Mouse (Mus musculus) heart, embryonic 15.5 days (tissue): ENCODE data around the gene Ints1. TPM values are rescaled to one million over a fixed set of nuclear protein-coding genes. Genes with fewer than 3 reads are reported as not detected.
"Not testable (repeated sequence)": the region's sequence is repeated elsewhere in the genome, so short reads cannot be mapped to it uniquely, and the experiment has no call there.

ENCODE experiments used
- ATAC-seq: fragments of 200-750 bp; cut with Nextera tagmentation; replicated peaks from 2 replicates; pipeline ENCODE4 v1.8.0; 2017; ENCODE audit warnings: low read depth, moderate TSS enrichment; ENCODE audit not compliant: insufficient number of reproducible peaks, insufficient read depth, low FRiP score
- H3K27ac ChIP-seq: fragments of 300-500 bp; sonication (generic); 2 replicates; pipeline ENCODE4 v1.5.1; 2015; ENCODE audit warnings: mild to moderate bottlenecking, inconsistent platforms
- H3K27me3 ChIP-seq: fragments of 300-500 bp; sonication (generic); 2 replicates; pipeline ENCODE4 v1.6.1; 2015; ENCODE audit warnings: inconsistent platforms
- H3K36me3 ChIP-seq: fragments of 300-500 bp; sonication (generic); 2 replicates; pipeline ENCODE4 v1.6.1; 2015; ENCODE audit warnings: mild to moderate bottlenecking, inconsistent platforms
- H3K4me1 ChIP-seq: fragments of 300-500 bp; sonication (generic); replicated peaks from 2 replicates; pipeline ENCODE4 v1.6.1; 2015; ENCODE audit warnings: inconsistent platforms
- H3K4me2 ChIP-seq: fragments of 300-500 bp; sonication (generic); 2 replicates; pipeline ENCODE4 v1.6.1; 2015; ENCODE audit warnings: inconsistent platforms, mild to moderate bottlenecking, moderate library complexity
- H3K4me3 ChIP-seq: fragments of 300-500 bp; sonication (generic); 2 replicates; pipeline ENCODE4 v1.5.1; 2015; ENCODE audit warnings: mild to moderate bottlenecking, inconsistent platforms
- H3K9ac ChIP-seq: fragments of 300-500 bp; sonication (generic); 2 replicates; pipeline ENCODE4 v1.6.1; 2015; ENCODE audit warnings: mild to moderate bottlenecking, inconsistent platforms
- H3K9me3 ChIP-seq: fragments of 300-500 bp; sonication (generic); replicated peaks from 2 replicates; pipeline ENCODE4 v1.6.1; 2016; ENCODE audit warnings: inconsistent platforms
- WGBS: fragments of 180-500 bp; shearing (Covaris S2); methylation state at CpG from one replicate; pipeline ENCODE4 v1.1.7; 2015; ENCODE audit warnings: mixed read lengths; 5-methylcytosine and 5-hydroxymethylcytosine counted together
- polyA plus RNA-seq: library from polyadenylated mRNA; unstranded; fragments of >200 nt; fragmentation: Nextera tagmentation; extraction: Ambion mirVana; gene quantifications from 2 replicates; pipeline ENCODE4 v1.2.1, GENCODE M21; 2015

Ints1 gene
- polyA plus RNA-seq, 1 experiment from 2014 or later = 12.6 TPM

DNA sequence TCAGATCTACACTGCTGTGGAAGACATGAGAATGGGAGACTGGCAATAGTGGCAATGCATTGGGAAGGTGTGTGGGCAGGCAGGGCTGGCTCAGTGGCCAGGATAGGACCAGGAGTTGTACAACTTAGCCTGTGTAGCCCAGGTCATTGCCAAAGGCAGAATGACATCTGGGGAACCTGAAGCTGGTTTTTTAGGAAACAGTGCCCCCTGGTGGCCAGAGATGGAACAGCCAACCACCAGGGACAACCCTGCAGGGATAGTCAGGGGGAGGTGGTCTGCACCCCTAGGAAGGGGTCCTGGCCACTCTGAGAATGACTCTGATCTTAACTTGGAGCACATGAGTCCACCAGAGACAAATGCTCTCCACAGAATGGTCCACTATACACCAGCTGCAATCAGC lies 24.9 kb downstream of the Ints1 start:
- Histone ChIP-seq H3K4me2 (no peak overlapping the region), H3K27ac (no peak overlapping the region), H3K27me3 (no peaks in the 10 kb centered on the region), H3K4me3 (no peak overlapping the region), H3K9me3 (no peaks in the 10 kb centered on the region), H3K9ac (no peak overlapping the region), H3K36me3 (peaks cover 24% of the 10 kb centered on the region), H3K4me1 (no peaks in the 10 kb centered on the region)
- 0 out of 2 replicates have a peak, but pooled peaks have one; percentile 14 for ATAC-seq

- Histone ChIP-seq H3K36me3 (peaks cover 17% of the 10 kb centered on the region), H3K27ac (no peak overlapping the region), H3K4me2 (no peak overlapping the region), H3K9me3 (no peaks in the 10 kb centered on the region), H3K4me1 (no peaks in the 10 kb centered on the region), H3K27me3 (0 out of 2 replicates have a peak, but pooled peaks cover 5% of the 10 kb centered on the region), H3K9ac (no peak overlapping the region), H3K4me3 (no peak overlapping the region)
- no peak for ATAC-seq
- WGBS = 78% methylated on average over 16 of the region's 16 CpGs
Observed at GRCm38 (mm10) chr5:139749413-139750125, 25.9 kb downstream of the Ints1 start.

DNA sequence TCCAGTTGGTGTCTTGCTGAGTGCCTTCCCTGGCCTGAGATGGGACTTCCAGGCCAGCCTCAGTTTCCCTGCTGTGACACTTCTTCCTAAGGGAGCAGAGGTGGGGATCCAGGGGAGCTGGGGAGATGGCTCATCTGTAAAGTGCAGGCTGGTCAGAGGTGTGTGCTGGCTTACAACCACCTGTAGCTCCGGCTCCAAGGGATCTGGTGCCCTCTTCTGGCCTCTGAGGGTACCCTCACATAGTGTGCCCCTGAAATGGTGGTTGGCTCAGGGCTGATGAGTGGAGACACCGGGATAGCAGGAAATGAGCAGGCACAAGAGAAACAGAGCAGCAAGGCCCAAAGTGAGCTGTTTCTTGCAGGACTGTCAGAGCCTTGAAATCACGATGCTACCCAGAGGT lies 29.7 kb downstream of the Ints1 start:
- Histone ChIP-seq H3K9me3 (no peaks in the 10 kb centered on the region), H3K4me2 (no peak overlapping the region), H3K27me3 (0 out of 2 replicates have a peak, but pooled peaks cover 5% of the 10 kb centered on the region), H3K9ac (no peak overlapping the region), H3K4me3 (no peak overlapping the region), H3K36me3 (no peaks in the 10 kb centered on the region; the same call in 1 of the 2 replicates), H3K27ac (no peak overlapping the region), H3K4me1 (no peaks in the 10 kb centered on the region)
- ATAC-seq = peak; percentile 69
- WGBS = 6% methylated on average over 3 of the region's 3 CpGs

DNA sequence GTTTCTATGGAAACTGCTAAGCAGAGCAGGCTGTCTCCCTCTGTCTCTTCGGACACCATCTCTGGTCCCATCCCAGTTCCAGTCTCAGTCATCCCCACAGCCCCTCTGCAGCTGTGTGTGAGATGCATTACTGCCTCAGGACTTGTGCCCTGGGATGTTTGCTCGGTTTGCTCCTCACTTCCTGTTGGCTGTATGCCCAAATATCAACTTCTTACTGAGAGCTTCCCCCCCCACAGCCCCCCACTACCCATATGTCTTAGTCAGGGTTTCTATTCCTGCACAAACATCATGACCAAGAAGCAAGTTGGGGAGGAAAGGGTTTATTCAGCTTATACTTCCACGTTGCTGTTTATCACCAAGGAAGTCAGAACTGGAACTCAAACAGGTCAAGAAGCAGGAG lies 32.8 kb downstream of the Ints1 start:
- not testable (repeated sequence) for H3K9me3 ChIP-seq, H3K9ac ChIP-seq, H3K27ac ChIP-seq, ATAC-seq, H3K4me3 ChIP-seq, H3K4me2 ChIP-seq, H3K27me3 ChIP-seq, H3K4me1 ChIP-seq, H3K36me3 ChIP-seq
- WGBS = 45% methylated on average over 3 of the region's 3 CpGs

GRCm38 (mm10) chr5:139738592-139739315 lies 36.7 kb downstream of the Ints1 start:
- no peak overlapping the region for H3K4me3 ChIP-seq
- no peak overlapping the region for H3K4me2 ChIP-seq
- H3K36me3 ChIP-seq = no peaks in the 10 kb centered on the region
- no peaks in the 10 kb centered on the region for H3K27me3 ChIP-seq
- peaks cover 28% of the 10 kb centered on the region for H3K4me1 ChIP-seq
- no peak for ATAC-seq
- 64% methylated on average over 7 of the region's 7 CpGs for WGBS
- no peak overlapping the region for H3K27ac ChIP-seq
- H3K9me3 ChIP-seq = no peaks in the 10 kb centered on the region
- H3K9ac ChIP-seq = no peak overlapping the region

DNA sequence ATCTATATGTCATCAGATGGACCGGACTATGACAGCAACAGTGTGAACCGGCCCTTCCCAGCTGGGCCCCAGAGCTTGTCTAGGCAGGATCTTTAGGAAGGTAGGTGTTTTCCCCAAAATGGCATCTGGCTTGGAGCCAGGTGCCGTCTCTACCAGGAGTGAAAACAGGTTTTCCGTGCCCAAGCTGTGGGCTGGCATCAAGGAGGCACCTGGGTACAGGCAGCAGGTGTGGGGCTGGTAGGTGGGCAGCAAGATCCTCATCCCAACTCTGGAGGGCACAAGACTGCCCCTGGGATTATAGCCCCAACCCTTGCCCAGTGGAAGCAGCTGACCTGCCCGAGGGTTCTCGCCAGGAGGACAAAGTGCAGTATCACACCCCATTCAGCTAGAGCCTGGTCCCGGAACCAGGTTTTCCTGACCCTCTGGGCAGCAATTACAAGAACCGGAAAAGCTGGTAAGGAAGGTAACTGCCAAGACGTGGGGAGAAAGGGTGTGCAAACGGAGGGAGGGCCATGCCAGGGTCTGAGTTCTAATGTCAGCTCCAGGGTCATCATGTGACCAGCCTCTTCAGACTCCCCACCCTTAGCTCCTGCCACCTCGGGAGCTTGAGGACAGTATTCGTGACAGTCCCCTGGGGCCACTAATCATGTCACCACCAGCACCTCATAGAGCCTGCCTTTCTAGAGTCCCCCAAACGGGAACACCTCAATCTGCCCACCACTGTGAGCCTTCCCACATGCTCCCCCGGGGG lies 37.5 kb downstream of the Ints1 start:
- H3K9ac ChIP-seq = no peak overlapping the region
- no peak overlapping the region for H3K4me2 ChIP-seq
- H3K27ac ChIP-seq = no peak overlapping the region
- no peaks in the 10 kb centered on the region for H3K9me3 ChIP-seq
- no peaks in the 10 kb centered on the region for H3K27me3 ChIP-seq
- peaks cover 29% of the 10 kb centered on the region for H3K4me1 ChIP-seq
- WGBS = 79% methylated on average over 14 of the region's 14 CpGs
- H3K36me3 ChIP-seq = no peaks in the 10 kb centered on the region
- ATAC-seq = no peak
- no peak overlapping the region for H3K4me3 ChIP-seq

GRCm38 (mm10) chr5:139736504-139736940 lies 39.0 kb downstream of the Ints1 start:
- Histone ChIP-seq H3K4me2 (peak overlapping the region; percentile 93), H3K9me3 (no peaks in the 10 kb centered on the region), H3K36me3 (no peaks in the 10 kb centered on the region), H3K9ac (no peak overlapping the region), H3K4me3 (peak overlapping the region; percentile 55), H3K27ac (peak overlapping the region; percentile 26; the same call in 1 of the 2 replicates), H3K27me3 (no peaks in the 10 kb centered on the region), H3K4me1 (peaks cover 38% of the 10 kb centered on the region)
- ATAC-seq = no peak; the same call in 1 of the 2 replicates
- 17% methylated on average over 10 of the region's 10 CpGs for WGBS

GRCm38 (mm10) chr5:139735677-139736503 lies 39.6 kb downstream of the Ints1 start, which contains the start of gene Micall2:
Gene Micall2, minus strand, starts transcription at chr5:139736336.
- H3K27me3 ChIP-seq = no peaks in the 10 kb centered on the region
- H3K4me1 ChIP-seq = peaks cover 44% of the 10 kb centered on the region
- ATAC-seq = peak; percentile 91
- H3K4me2 ChIP-seq = peak within 1 kb of the TSS; percentile 93
- H3K9me3 ChIP-seq = no peaks in the 10 kb centered on the region
- 0 out of 2 replicates have a peak within 1 kb of the TSS, but pooled peaks have one; percentile 47 for H3K9ac ChIP-seq
- H3K27ac ChIP-seq = peak within 1 kb of the TSS; percentile 26; the same call in 1 of the 2 replicates
- no peaks in the 10 kb centered on the region for H3K36me3 ChIP-seq
- 4% methylated on average over 50 of the region's 50 CpGs for WGBS
- H3K4me3 ChIP-seq = peak within 1 kb of the TSS; percentile 55

DNA sequence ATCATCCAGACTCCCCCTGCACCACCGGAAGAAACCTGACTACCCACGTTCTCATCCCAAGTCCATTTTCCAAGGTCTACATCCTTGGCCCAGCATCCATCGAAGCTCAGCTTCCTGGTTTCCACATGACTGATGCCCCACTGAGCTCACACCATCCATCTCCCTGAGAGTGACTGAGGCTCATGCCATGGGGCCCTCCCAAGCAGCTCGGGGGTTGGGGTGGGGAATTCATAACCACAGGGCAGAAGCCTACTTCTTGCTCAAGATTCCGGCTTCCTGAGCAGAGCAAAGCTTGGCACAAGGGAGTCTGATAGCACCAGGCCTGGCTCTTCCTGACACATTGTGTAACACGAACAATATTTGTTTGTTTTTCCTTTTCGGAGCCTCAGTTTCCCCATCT lies 40.7 kb downstream of the Ints1 start:
- no peak for ATAC-seq
- WGBS = 72% methylated on average over 7 of the region's 7 CpGs
- no peaks in the 10 kb centered on the region for H3K9me3 ChIP-seq
- H3K36me3 ChIP-seq = no peaks in the 10 kb centered on the region
- H3K9ac ChIP-seq = no peak overlapping the region
- H3K4me2 ChIP-seq = peak overlapping the region; percentile 93
- H3K27ac ChIP-seq = no peak overlapping the region
- H3K4me3 ChIP-seq = no peak overlapping the region
- H3K4me1 ChIP-seq = peaks cover 49% of the 10 kb centered on the region
- H3K27me3 ChIP-seq = no peaks in the 10 kb centered on the region

- Histone ChIP-seq H3K4me2 (0 out of 2 replicates have a peak overlapping the region, but pooled peaks have one; percentile 93), H3K36me3 (no peaks in the 10 kb centered on the region), H3K4me3 (no peak overlapping the region), H3K9ac (no peak overlapping the region), H3K27me3 (no peaks in the 10 kb centered on the region), H3K9me3 (no peaks in the 10 kb centered on the region), H3K27ac (no peak overlapping the region), H3K4me1 (peaks cover 49% of the 10 kb centered on the region)
- 28% methylated on average over 3 of the region's 3 CpGs for WGBS
- ATAC-seq = no peak
Observed at GRCm38 (mm10) chr5:139734016-139734415, 41.5 kb downstream of the Ints1 start.
